Mouse (Mus musculus): ENCODE data around the gene AU040320. TPM values are rescaled to one million over a fixed set of nuclear protein-coding genes. Genes with fewer than 3 reads are reported as not detected.

Gene AU040320
- polyA plus RNA-seq, 1 experiment, result 10.1 TPM

GRCm38 (mm10) chr4:126872717-126873116, 119.4 kb downstream of the AU040320 start:
- H3K4me3 ChIP-seq (ENCODE audit: low read depth, low read length), result no peak overlapping the region
- H3K27ac ChIP-seq (ENCODE audit: insufficient read depth, low read length), result no peak overlapping the region
- H3K36me3 ChIP-seq (ENCODE audit: control insufficient read depth, insufficient read depth, low read length, poor library complexity, severe bottlenecking), result peaks cover 6% of the 10 kb centered on the region
- no peaks in the 10 kb centered on the region for H3K9me3 ChIP-seq (replicated peaks; ENCODE audit: control insufficient read depth, insufficient read depth, low read length, poor library complexity, severe bottlenecking)
- no peak overlapping the region for H3K9ac ChIP-seq (ENCODE audit: low read depth, poor library complexity, severe bottlenecking)
- no peaks in the 10 kb centered on the region for H3K27me3 ChIP-seq (ENCODE audit: control insufficient read depth, insufficient read depth, low read length, poor library complexity, severe bottlenecking)
- TF ChIP-seq CTCF (IDR thresholded peaks at IDR 0.05; ENCODE audit: low read depth, low read length) (no peak), POLR2A (IDR thresholded peaks at IDR 0.05; ENCODE audit: insufficient read depth, low read length) (no peak), EP300 (IDR thresholded peaks at IDR 0.05; ENCODE audit: insufficient read depth, low read depth, low read length) (no peak)
- peaks cover 5% of the 10 kb centered on the region for H3K4me1 ChIP-seq (ENCODE audit: control insufficient read depth, insufficient read depth, low read length)

- Histone ChIP-seq H3K27me3 (ENCODE audit: control insufficient read depth, insufficient read depth, low read length, poor library complexity, severe bottlenecking) (no peaks in the 10 kb centered on the region), H3K27ac (ENCODE audit: insufficient read depth, low read length) (no peak overlapping the region), H3K4me3 (ENCODE audit: low read depth, low read length) (no peak overlapping the region), H3K4me1 (ENCODE audit: control insufficient read depth, insufficient read depth, low read length) (no peaks in the 10 kb centered on the region), H3K36me3 (ENCODE audit: control insufficient read depth, insufficient read depth, low read length, poor library complexity, severe bottlenecking) (peaks cover 22% of the 10 kb centered on the region), H3K9ac (ENCODE audit: low read depth, poor library complexity, severe bottlenecking) (no peak overlapping the region), H3K9me3 (replicated peaks; ENCODE audit: control insufficient read depth, insufficient read depth, low read length, poor library complexity, severe bottlenecking) (no peaks in the 10 kb centered on the region)
- TF ChIP-seq CTCF (IDR thresholded peaks at IDR 0.05; ENCODE audit: low read depth, low read length) (no peak), POLR2A (IDR thresholded peaks at IDR 0.05; ENCODE audit: insufficient read depth, low read length) (no peak), EP300 (IDR thresholded peaks at IDR 0.05; ENCODE audit: insufficient read depth, low read depth, low read length) (no peak)
These were observed 126.4 kb downstream of the AU040320 start for GRCm38 (mm10) chr4:126879560-126880275.

- no peak overlapping the region for H3K9ac ChIP-seq (ENCODE audit: low read depth, poor library complexity, severe bottlenecking)
- H3K36me3 ChIP-seq (ENCODE audit: control insufficient read depth, insufficient read depth, low read length, poor library complexity, severe bottlenecking), result peaks cover 21% of the 10 kb centered on the region
- H3K4me3 ChIP-seq (ENCODE audit: low read depth, low read length), result no peak overlapping the region
- no peaks in the 10 kb centered on the region for H3K27me3 ChIP-seq (ENCODE audit: control insufficient read depth, insufficient read depth, low read length, poor library complexity, severe bottlenecking)
- H3K27ac ChIP-seq (ENCODE audit: insufficient read depth, low read length), result no peak overlapping the region
- TF ChIP-seq CTCF (IDR thresholded peaks at IDR 0.05; ENCODE audit: low read depth, low read length) (no peak), POLR2A (IDR thresholded peaks at IDR 0.05; ENCODE audit: insufficient read depth, low read length) (no peak), EP300 (IDR thresholded peaks at IDR 0.05; ENCODE audit: insufficient read depth, low read depth, low read length) (no peak)
- no peaks in the 10 kb centered on the region for H3K9me3 ChIP-seq (replicated peaks; ENCODE audit: control insufficient read depth, insufficient read depth, low read length, poor library complexity, severe bottlenecking)
- H3K4me1 ChIP-seq (ENCODE audit: control insufficient read depth, insufficient read depth, low read length), result no peaks in the 10 kb centered on the region
These were observed 130.3 kb downstream of the AU040320 start for GRCm38 (mm10) chr4:126883602-126884001.

GRCm38 (mm10) chr4:126885953-126886352, 132.6 kb downstream of the AU040320 start:
- Histone ChIP-seq H3K9ac (ENCODE audit: low read depth, poor library complexity, severe bottlenecking) (no peak overlapping the region), H3K36me3 (ENCODE audit: control insufficient read depth, insufficient read depth, low read length, poor library complexity, severe bottlenecking) (peaks cover 25% of the 10 kb centered on the region), H3K4me3 (ENCODE audit: low read depth, low read length) (no peak overlapping the region), H3K27me3 (ENCODE audit: control insufficient read depth, insufficient read depth, low read length, poor library complexity, severe bottlenecking) (no peaks in the 10 kb centered on the region), H3K4me1 (ENCODE audit: control insufficient read depth, insufficient read depth, low read length) (no peaks in the 10 kb centered on the region), H3K9me3 (replicated peaks; ENCODE audit: control insufficient read depth, insufficient read depth, low read length, poor library complexity, severe bottlenecking) (no peaks in the 10 kb centered on the region), H3K27ac (ENCODE audit: insufficient read depth, low read length) (no peak overlapping the region)
- TF ChIP-seq CTCF (IDR thresholded peaks at IDR 0.05; ENCODE audit: low read depth, low read length), result peak; percentile 13
- TF ChIP-seq EP300 (IDR thresholded peaks at IDR 0.05; ENCODE audit: insufficient read depth, low read depth, low read length), result no peak
- no peak for TF ChIP-seq POLR2A (IDR thresholded peaks at IDR 0.05; ENCODE audit: insufficient read depth, low read length)

- Histone ChIP-seq H3K4me1 (ENCODE audit: control insufficient read depth, insufficient read depth, low read length) (no peaks in the 10 kb centered on the region), H3K9ac (ENCODE audit: low read depth, poor library complexity, severe bottlenecking) (no peak overlapping the region), H3K27ac (ENCODE audit: insufficient read depth, low read length) (no peak overlapping the region), H3K27me3 (ENCODE audit: control insufficient read depth, insufficient read depth, low read length, poor library complexity, severe bottlenecking) (no peaks in the 10 kb centered on the region), H3K36me3 (ENCODE audit: control insufficient read depth, insufficient read depth, low read length, poor library complexity, severe bottlenecking) (peaks cover 18% of the 10 kb centered on the region), H3K9me3 (replicated peaks; ENCODE audit: control insufficient read depth, insufficient read depth, low read length, poor library complexity, severe bottlenecking) (no peaks in the 10 kb centered on the region), H3K4me3 (ENCODE audit: low read depth, low read length) (no peak overlapping the region)
- TF ChIP-seq CTCF (IDR thresholded peaks at IDR 0.05; ENCODE audit: low read depth, low read length), result no peak
- no peak for TF ChIP-seq EP300 (IDR thresholded peaks at IDR 0.05; ENCODE audit: insufficient read depth, low read depth, low read length)
- TF ChIP-seq POLR2A (IDR thresholded peaks at IDR 0.05; ENCODE audit: insufficient read depth, low read length), result no peak
These were observed 136.5 kb downstream of the AU040320 start for GRCm38 (mm10) chr4:126889879-126890278.

Other genes starting within 250 kb of the AU040320 start
- gene Ago4, start 220.1 kb upstream of the AU040320 start, polyA plus RNA-seq (2011; ENCODE audit: insufficient read depth, insufficient read length, low read depth, missing spikeins), result 1.1 and 3.1 TPM in 2 replicates
- gene Clspn, start 196.6 kb upstream of the AU040320 start, polyA plus RNA-seq (2011; ENCODE audit: insufficient read depth, insufficient read length, low read depth, missing spikeins), result 39.8 and 41.8 TPM in 2 replicates
- gene 5730409E04Rik, start 143.7 kb upstream of the AU040320 start, polyA plus RNA-seq (2011; ENCODE audit: insufficient read depth, insufficient read length, low read depth, missing spikeins), result 2.3 and 2.6 TPM in 2 replicates
- 339 and 375 TPM in 2 replicates for gene Psmb2, start 75.9 kb upstream of the AU040320 start, polyA plus RNA-seq (2011; ENCODE audit: insufficient read depth, insufficient read length, low read depth, missing spikeins)
- gene Tfap2e, start 17.3 kb upstream of the AU040320 start, polyA plus RNA-seq (2011; ENCODE audit: insufficient read depth, insufficient read length, low read depth, missing spikeins), result 0.39 and 0.96 TPM in 2 replicates
- gene Ncdn, start 106 bp upstream of the AU040320 start, polyA plus RNA-seq (2011; ENCODE audit: insufficient read depth, insufficient read length, low read depth, missing spikeins), result 10.2 and 12.8 TPM in 2 replicates
- 66.0 and 70.9 TPM in 2 replicates for gene Zmym4, start 214.6 kb downstream of the AU040320 start, polyA plus RNA-seq (2011; ENCODE audit: insufficient read depth, insufficient read length, low read depth, missing spikeins)

Measured in ES-Bruce4 (cell line).